Mouse (Mus musculus) ovary, postnatal 36 days (tissue): ENCODE results near the gene Tial1.

Experiments
- DNase-seq: peaks from one replicate; pipeline ENCODE4 v3.0.0; 2022; ENCODE audit warnings: low spot score, mixed read lengths

The Tial1 gene

DNA sequence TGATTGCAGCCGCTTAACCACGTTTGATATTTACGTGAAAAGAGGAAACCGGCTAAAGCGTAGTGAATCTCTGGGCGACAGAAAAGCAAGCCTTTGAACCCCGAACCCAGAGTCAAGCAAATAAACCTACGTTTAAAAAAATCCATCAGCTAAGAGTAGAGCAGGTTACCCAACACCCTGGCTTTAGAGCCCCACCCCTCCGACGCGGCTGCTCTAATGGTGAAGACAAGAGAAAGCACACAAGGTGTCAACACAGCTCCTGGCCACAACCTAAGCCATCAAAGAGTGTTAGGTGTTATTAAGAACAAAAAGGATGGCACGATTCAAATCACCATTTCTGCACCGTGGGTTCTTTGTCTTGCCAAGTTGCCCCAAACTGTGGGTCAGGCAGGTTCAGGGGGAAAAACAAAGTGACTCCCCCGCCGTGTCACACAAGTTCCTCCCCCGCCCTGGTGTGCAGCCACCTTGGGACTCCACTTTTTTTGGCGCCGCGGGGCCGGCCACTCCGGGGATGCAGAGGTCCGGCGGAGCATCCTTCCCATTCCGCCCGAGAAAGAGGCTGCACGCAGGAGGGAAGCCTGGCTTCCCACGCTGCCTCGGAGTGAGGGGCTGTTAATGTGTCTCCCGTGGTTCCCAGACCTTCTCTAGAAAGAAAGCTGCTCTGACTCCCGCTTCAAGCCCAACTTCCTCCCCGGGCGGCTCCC, 44.1 kb downstream of the Tial1 start:
- no peak for DNase-seq

DNA sequence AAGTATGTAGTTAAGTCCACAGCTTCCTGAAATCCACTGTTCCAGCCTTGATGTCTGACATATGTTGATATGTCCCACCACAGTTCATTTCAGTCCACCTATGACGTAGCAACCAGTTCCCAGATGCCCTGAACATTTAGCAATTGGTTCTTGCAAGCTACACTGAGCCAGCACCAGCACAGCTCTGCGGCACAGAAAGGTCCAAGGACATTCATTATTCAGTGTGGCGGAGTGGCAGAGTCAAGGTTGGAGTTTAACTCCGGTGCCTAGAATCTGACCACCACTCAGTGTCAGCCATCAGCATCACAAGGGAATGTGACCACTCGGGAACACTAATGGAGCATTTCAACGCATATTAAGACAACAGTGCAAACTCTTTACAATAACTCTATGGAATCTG, 44.9 kb downstream of the Tial1 start:
- no peak for DNase-seq

DNA sequence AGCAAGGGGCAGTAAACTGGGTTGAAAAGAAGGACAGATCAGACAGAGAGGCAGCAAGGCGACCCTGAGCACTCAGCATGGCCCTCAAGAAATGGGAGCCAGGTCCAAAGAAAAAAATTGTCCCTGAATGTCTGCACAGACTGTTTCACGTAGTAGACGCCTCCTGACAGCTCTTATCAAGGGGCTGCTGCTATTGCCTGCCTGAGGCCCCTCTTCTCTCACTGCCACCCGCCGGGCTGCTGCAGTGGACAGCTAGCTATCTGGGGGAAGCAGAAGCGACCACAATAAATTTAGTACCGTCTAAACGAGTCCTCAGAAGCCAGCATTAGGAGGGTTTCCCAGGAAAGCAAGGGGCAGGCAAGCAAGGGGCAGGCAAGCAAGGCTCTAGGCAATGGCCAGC, 47.1 kb downstream of the Tial1 start:
- no peak for DNase-seq

DNA sequence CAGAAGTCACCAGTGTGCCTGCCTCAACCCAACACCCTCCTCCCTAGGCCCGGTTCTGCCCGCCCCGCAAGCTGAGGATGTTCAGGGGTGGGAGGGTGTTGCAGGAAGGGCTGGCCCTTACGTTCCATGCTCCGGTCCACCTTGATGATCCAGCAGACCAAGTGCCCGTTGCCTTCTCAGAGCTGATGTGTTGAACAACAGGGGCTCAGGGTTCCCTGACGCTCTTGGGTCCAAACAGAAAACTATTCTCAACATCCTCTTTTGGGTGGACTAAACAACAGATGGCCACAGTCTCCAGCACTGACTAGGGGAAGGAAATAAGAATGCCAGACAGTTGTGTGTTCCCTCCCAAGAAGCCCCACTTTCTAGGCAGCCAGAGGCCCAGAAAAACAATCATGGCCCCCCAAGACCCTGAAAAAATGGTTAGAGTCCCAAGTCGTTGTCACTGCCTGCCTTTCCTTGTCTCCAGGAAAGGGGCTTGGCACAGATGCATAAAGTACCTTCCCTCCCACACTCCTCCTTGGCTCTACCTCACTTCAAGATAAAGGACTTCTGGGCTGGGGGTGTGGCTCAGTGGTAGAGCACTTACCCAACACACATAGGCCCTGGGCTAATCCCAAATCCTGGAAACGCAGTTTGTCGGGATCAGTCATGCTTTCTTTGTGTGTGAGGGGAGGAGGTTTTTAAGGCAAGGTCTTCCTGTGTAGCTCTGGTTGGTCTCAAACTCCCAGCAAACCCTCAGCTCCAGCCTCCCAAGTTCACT, 49.3 kb downstream of the Tial1 start:
- DNase-seq, result no peak

DNA sequence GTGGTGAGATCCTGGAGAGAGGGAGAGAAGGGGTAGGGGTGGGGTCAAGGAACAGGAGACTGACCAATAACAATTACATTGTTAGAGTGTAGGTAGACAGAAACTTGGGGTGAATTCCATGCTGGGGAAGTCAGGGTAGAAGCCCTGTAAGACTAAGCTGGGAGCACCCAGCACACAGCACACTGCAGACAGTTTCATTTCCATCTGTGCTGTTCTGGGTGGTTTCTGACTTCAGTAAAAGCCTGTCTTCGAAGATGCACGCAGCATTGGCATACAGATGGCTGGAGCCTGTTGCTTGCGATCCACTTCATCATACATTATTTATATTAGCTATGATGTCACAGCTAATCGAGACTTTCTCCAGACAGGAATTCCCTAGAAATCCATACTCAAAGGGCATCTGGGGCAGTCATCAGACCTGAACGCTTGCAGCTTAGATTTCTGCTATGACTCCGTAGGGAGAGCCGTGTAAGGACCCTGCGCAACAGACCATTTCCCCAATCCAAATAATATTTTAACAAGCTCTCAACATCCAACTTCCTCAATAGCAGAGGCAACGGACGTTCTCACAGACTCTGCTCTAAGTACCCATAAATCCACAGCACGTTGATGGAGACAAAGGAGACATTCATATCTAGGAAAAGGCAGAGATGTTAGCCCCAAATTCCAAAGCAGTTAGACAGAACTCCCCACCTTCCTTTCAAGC, 50.7 kb downstream of the Tial1 start:
- DNase-seq, result no peak

DNA sequence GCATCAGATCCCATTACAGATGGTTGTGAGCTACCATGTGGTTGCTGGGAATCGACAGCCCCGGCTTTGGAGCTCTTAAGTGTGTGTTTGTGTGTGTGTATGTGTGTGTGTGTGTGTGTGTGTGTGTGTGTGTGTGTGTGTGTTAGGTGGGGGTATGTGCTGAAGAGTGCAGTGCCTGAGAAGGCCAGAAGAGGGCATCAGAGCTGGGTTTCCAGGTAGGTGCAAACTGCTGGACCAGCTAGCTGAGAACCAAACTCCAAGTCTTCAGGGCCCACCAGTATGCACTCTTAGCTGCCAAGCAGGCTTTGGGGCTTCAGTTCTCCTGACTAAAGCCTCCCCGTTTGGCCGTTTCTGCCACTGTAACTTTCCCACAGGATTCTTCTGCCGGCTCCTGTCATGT, 53.3 kb downstream of the Tial1 start:
- DNase-seq, result no peak

DNA sequence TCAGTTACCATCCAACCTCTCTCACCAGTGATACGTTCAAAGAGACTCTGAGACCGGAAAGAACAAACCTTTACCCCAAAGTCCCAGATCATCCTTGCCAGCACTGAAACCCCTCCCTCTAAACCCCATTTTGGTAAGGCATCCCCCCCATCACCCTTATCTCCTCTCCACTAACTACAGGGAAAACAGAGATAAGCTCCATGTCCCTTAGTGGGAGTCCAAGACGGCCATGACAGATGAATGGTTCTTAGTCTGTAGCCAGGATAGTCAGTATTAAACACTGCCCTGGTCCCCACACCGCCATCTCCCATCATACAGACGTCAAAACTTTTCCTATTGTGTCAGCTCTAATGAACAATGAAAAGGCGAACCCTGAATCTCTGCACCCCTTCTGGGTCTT, 57.5 kb downstream of the Tial1 start:
- DNase-seq, result no peak

DNA sequence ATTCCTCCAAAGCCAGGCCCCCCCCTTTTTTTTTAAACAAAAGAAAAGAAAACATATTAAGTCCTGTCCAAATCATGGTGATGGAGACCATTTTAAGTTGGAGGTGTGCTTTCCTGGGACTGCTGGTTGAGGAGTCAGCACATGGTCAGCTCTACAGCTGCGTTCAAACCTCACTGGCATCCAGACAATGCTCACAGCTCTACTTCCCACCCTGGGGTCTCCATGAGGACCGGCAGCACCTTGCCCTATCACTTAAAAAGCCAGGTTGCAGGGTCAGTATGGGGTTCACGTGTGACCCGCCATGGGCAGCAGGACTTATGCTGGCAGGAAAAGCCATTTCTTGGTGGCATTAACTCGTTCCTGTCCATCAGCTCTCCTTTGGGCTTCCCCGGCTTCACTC, 57.9 kb downstream of the Tial1 start:
- no peak for DNase-seq

DNA sequence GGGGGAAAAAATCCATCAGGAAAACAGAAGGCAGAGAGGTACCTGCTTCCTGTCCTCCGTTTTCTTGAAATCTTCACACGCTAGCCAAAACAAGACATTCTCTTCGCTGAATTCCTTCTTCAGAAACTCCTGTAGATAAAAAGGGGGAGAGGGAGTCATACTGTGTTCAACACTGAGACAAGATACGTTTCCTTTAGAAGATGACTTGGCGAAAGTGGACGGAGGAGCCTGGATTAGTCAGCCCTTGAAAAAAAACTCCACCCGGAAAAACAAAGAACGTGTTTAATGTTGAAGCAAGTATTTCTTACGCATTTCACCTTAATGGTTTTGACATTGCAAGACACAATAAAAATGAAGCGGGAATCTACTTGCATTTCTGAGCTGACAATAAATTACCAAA, 58.4 kb downstream of the Tial1 start:
- no peak for DNase-seq

DNA sequence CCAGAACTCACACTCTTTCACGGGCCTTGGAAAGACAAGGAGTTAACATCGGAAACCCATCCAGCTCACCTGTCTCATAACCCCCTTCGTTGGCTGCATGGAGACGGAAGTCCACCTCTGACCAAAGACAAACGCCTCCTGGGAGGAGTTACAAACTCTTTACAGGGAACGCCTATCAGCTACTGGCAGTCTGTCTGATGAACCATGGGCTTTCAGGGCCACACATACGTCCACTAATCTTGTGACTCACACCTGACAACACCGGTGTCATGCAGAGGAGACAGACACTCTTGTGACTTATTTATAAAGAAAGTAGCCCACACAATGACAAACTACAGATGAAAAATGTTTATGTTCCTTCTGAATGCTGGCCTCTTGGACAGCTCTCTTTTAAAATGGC, 58.9 kb downstream of the Tial1 start:
- no peak for DNase-seq

DNA sequence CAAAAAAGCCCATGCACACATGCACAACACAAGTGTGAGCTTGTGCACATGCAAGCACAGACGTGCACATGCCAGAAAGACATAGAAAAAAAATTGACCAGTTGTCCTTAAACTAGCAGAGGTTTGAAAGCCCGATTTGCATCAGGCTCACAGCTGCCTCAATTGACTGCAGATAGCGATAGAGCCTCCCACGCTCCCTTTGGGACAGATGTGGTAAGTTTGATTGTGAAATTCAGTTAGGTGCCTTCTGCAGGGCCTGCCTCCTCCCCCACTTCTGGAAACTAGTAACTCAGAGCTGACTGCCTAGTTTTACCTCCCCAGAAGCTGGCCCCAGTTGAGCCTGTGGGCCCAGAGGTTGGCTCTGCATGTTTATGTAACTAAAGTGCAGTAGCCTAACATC, 62.9 kb downstream of the Tial1 start:
- DNase-seq, result no peak

DNA sequence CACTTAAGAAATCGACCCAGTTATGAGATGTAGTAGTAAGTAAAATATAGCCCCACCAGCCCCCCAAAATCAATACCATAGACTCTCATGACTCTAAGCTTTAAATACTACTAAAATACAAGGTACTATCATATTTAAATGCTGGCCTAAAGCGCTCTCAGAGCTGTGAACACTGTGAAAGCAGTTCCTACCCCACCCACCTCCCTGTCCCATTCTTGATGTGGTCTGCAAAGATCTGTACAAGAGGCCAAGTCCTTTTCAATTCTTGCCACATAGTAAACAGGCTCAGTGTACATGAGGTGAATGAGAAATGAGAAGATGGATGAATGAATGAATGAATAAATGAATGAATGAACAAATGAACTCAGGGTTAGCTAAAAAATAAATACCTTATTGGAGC, 64.5 kb downstream of the Tial1 start:
- no peak for DNase-seq

DNA sequence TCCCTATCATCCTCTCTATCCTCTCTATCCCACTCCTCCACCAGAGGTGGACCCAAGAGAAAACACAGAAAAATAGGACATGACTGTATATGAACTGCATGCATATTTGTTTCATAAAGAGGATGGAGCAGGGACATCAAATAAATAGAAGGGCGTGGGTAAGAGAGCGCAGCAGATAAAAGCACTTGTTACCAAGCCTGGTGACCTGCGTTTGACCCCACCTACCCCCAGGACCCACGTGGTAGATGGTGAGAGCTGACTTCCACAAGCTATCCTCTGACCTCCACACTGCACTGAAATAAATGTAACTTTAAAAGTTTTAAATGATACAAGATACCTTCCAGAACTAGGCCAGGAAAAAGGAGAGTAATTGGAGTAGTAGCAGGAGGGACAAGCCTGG, 67.8 kb downstream of the Tial1 start:
- no peak for DNase-seq

DNA sequence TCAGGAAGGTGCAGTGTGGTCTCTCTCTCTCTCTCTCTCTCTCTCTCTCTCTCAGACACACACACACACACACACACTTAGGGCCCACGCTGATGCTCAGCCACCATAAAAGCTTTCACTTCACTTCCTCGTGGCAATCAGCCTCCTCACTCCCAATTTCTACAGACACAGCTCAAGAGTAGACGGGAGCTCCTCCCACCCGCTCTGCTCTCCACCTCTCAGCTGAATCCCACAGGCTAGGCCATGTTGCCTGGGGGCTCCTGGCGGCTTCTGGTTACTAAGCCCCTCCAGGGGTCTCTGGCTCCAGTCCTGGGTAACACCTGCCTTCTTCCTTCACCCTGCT, 68.6 kb downstream of the Tial1 start:
- DNase-seq, result no peak

DNA sequence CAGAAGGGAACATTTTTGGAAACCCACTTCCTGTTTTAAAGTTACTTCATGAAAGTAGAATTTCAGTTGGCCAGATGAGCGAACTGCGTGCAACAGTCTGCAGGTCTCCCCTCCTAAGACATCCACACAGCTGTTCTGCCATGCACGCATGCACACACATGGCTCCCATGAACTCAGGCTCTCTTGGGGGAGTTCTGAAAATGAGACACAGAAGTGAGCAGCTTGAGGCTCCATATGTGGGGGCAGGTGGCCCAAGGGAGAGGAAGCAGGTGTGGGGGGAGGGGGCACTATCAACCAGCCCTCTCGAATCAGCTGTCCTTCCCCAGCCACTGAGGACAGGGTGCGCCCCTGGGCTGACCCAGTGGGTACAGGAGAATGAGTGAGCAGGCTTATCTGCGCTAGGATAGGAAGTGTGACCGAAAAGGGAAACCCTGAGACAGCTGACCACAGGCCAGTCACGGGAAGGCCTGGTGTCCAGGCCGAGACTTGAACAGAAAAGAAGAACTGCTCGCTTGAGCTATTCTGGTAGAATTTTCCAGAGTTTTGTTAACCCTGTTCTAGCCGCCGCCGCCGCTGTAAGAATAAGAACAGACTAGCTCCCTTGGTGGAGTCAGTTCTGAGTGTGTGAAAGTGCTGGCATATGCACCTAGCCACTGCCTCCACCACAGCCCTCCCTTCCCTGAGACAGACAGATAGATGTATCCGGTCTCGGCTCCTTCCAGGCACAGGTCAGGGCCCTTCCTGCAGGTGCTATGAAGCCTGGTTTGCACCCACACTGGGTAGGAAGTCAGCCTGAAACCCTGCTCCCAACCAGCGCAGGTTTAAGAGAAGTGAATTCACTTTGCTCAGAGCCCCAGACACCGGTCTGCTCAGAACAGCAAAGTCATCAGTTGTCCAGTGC, 69.2 kb downstream of the Tial1 start:
- DNase-seq, result no peak

DNA sequence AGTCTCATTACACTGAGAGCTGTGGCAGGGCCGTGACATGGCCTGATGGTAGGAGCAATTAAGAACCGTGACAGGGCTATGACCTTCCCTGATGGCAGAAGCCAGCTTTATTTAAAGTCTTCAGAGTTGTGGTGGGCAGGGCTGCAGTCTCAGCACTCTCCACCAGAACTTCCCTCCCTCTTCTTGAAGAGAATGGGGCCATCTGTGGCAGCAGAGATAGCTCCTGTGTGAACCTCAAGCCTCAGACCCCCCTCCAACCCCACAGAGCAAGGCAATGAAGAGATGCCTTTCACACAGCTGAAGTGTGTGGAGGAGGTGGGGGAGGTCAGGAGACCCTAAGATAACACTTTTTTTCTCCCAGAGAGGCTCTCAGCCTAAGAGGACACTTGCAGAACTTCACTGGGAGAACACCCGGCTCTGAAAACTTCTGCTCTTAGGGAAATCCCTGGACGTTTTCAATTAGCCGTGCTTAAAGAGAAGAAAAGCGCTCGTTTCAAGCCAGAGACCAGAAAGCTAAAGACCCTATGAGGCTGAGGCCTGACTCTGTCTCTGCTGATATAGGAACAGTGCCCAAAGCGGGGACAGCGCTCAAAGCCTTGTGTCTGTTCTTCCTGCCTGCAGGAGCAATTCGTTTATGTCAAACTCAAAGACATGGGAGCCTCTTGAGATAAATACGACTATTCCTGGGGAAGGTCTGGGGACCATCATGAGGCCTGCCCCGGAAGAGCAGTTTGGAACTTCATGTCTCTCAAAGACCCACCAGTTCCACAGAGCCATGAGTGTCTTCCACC, 70.1 kb downstream of the Tial1 start:
- no peak for DNase-seq
